Mouse (Mus musculus) heart, embryonic 14.5 days (tissue): ENCODE measurements at regions not wholly inside any gene's neighbourhood (a gene's known extent, or its start where the extent isn't known, plus 50 kb on each side); places are given as distances from the start of the nearest gene placed in this dataset.
"Not testable (repeated sequence)": the region's sequence is repeated elsewhere in the genome, so short reads cannot be mapped to it uniquely, and the experiment has no call there.

Source experiments
- ATAC-seq: fragments of 200-750 bp; cut with Nextera tagmentation; 2 replicates; pipeline ENCODE4 v1.8.0; 2017; ENCODE audit warnings: low read depth, moderate TSS enrichment; ENCODE audit not compliant: insufficient number of reproducible peaks, insufficient read depth, low FRiP score
- H3K27ac ChIP-seq, 2 experiments: fragments of 200-500 bp in 1 of 2; fragments of 300-500 bp in 1 of 2; sonication (generic) in 1 of 2; replicated peaks in 1 of 2; 2 replicates each; pipeline ENCODE4 v1.5.1; 2012 to 2014; ENCODE audit warnings: low read depth in 2 of 2, low read length in 2 of 2, control low read depth in 1 of 2, mild to moderate bottlenecking in 1 of 2, mixed read lengths in 1 of 2; ENCODE audit not compliant: control insufficient read depth in 1 of 2, insufficient read depth in 1 of 2
- H3K27me3 ChIP-seq: fragments of 300-500 bp; sonication (generic); 2 replicates; pipeline ENCODE4 v1.6.1; 2014; ENCODE audit warnings: mild to moderate bottlenecking, low read length, control low read depth; ENCODE audit not compliant: control insufficient read depth, insufficient read depth
- H3K36me3 ChIP-seq: fragments of 300-500 bp; sonication (generic); 2 replicates; pipeline ENCODE4 v1.6.1; 2014; ENCODE audit warnings: mild to moderate bottlenecking, control low read depth, low read length, mixed read lengths; ENCODE audit not compliant: control insufficient read depth, insufficient read depth
- H3K4me1 ChIP-seq, 2 experiments: fragments of 200-500 bp in 1 of 2; fragments of 300-500 bp in 1 of 2; sonication (generic) in 1 of 2; 2 replicates each; pipeline ENCODE4 v1.6.1; 2012 to 2014; ENCODE audit warnings: low read length in 2 of 2, control low read depth in 1 of 2, mixed read lengths in 1 of 2; ENCODE audit not compliant: control insufficient read depth in 2 of 2, insufficient read depth in 2 of 2
- H3K4me2 ChIP-seq: fragments of 300-500 bp; sonication (generic); 2 replicates; pipeline ENCODE4 v1.6.1; 2014; ENCODE audit warnings: mild to moderate bottlenecking, low read length
- H3K4me3 ChIP-seq, 2 experiments: fragments of 200-500 bp in 1 of 2; fragments of 300-500 bp in 1 of 2; sonication (generic) in 1 of 2; 2 replicates each; pipeline ENCODE4 v1.5.1; 2012 to 2014; ENCODE audit warnings: low read length in 2 of 2, mild to moderate bottlenecking in 2 of 2, control low read depth in 1 of 2, low read depth in 1 of 2, moderate library complexity in 1 of 2; ENCODE audit not compliant: control insufficient read depth in 1 of 2, insufficient read depth in 1 of 2
- H3K9ac ChIP-seq: fragments of 300-500 bp; sonication (generic); 2 replicates; pipeline ENCODE4 v1.6.1; 2014; ENCODE audit warnings: mild to moderate bottlenecking, low read length
- H3K9me3 ChIP-seq: fragments of 300-500 bp; sonication (generic); 2 replicates; pipeline ENCODE4 v1.6.1; 2016; ENCODE audit warnings: low read length, control low read depth; ENCODE audit not compliant: control insufficient read depth
- whole genome bisulfite sequencing: fragments of 180-500 bp; shearing (Covaris S2); extraction: QIAGEN DNeasy Blood & Tissue Kit; methylation state at CpG from one replicate; pipeline ENCODE4 v1.1.7; 2014; 5-methylcytosine and 5-hydroxymethylcytosine counted together

DNA sequence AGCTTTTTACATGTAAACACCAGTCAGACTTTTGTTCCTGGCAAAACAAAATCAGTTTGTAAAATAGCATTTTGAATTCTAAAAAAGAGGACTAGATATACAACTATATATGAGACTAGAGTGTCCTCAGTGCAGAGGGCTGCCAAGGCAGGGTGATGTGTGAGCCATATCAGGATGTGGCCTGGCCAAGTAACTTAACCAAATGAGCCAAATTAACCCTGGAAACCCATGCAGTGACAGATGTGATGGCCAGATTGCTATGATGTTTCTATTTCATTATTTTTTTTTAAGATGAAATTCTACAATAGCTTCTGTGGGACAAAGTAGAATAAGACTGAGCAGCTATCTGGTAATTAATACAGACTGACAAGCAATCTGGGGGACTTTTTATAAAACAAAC is 181.8 kb downstream of the Nova1 start:
- Histone ChIP-seq H3K4me2 (no peak overlapping the region), H3K27ac (no peak overlapping the region), H3K4me3 (no peak overlapping the region), H3K9ac (no peak overlapping the region), H3K4me1 (no peaks in the 10 kb centered on the region), H3K27me3 (no peaks in the 10 kb centered on the region), H3K36me3 (no peaks in the 10 kb centered on the region), H3K9me3 (no peaks in the 10 kb centered on the region)
- no peak for ATAC-seq

DNA sequence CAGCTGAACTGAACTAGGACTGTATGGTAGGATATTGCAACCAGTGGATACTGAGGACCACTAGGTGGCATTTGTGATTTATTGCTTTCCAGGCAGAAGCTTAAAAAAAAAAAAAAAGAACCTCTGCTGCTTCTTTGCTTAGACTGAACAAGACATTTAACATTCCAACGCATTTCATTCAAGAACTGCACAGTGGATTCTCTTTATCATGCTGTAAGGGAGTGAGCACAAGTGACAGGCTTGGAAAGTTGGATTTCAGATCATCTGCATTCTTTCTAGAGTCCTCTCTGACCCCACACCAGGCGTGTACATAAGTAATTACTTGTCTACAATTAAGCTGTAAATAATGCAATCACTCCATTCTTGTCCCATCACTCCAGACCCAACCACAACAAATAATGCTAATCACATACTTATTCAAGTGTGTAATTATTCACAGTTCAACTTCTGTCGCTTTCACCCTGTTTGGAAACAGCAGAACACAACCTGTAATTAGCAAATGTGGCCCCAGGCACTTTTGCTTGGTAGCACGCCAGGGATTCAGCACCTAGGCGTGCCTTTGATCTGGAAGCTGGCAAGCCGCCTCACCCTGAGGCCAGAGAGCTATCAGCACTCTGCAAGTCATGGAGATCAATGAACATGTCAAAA is 183.5 kb downstream of the Nova1 start:
- no peak overlapping the region for H3K4me3 ChIP-seq
- H3K9ac ChIP-seq: no peak overlapping the region
- 19% methylated on average over 6 of the region's 6 CpGs for WGBS
- no peaks in the 10 kb centered on the region for H3K9me3 ChIP-seq
- peak overlapping the region; percentile 29; the same call in 1 of the 2 replicates for H3K4me2 ChIP-seq
- H3K36me3 ChIP-seq: no peaks in the 10 kb centered on the region
- no peaks in the 10 kb centered on the region for H3K4me1 ChIP-seq
- no peak for ATAC-seq
- H3K27me3 ChIP-seq: no peaks in the 10 kb centered on the region
- no peak overlapping the region for H3K27ac ChIP-seq

DNA sequence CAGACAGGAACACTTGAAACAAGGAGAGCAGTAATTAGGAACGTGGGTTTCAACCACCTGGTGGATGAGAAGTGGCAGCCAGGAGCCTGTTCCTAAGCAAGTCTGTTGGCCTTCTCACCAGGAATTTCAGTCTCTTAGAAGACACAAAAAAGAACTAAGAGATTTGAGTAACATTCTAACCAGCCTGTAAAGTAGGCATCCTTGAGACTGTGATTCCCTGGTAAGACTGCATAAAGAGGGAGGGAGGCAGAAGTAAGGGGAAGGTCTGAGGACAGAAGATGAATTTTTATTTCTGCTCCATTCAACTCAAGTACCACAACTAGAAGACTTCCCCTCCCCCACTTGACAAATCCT is 184.0 kb downstream of the Nova1 start:
- H3K27ac ChIP-seq: no peak overlapping the region
- 24% methylated on average over 1 of the region's 1 CpGs for WGBS

DNA sequence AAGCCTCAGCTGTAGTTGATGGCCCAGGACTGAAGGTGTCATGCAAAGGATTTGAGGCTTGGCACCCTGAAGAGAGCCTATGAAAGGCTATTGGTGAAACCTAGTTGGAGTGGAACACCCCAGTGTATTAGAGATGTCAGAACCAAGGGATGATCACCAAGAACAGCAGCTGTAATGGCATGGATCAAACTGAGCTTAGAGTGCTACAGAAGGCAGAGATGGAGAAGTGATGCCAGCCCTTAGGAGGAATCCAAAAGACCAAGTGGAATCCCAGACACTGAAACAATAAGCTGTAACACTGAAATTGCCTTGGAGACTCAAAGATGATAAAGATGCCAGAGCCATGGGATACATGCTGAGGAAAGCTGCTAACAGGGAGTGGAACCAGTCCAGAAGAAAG is 186.3 kb downstream of the Nova1 start:
- not testable (repeated sequence) for ATAC-seq, H3K4me3 ChIP-seq, H3K4me1 ChIP-seq, H3K36me3 ChIP-seq, H3K9me3 ChIP-seq, H3K4me2 ChIP-seq, H3K27ac ChIP-seq, H3K9ac ChIP-seq, H3K27me3 ChIP-seq

More for the DNA sequence above, 184.0 kb downstream of the Nova1 start:
- Histone ChIP-seq H3K4me2 (no peak overlapping the region), H3K9me3 (no peaks in the 10 kb centered on the region), H3K4me1 (no peaks in the 10 kb centered on the region), H3K4me3 (no peak overlapping the region), H3K36me3 (no peaks in the 10 kb centered on the region), H3K9ac (no peak overlapping the region), H3K27me3 (no peaks in the 10 kb centered on the region)
- ATAC-seq: no peak

DNA sequence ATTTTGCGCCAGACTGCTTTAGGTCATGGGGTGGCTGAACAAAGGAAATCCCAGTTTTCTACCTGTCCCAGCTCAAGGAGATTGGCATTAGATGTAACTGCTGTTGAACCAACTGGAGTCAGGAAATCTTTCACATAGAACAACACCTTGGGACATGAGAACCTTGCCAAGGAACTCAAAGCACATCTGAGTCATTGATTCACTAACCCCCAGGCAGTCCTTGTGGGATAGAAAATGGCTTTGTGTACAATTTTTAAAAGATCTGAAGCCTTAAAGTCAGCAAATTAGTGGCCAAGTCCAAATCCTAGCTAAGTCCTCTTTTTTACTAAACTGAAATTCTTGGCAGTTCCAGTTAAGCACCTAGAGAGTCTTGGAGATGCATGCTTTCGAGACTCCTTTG is 191.4 kb downstream of the Nova1 start:
- ATAC-seq: no peak
- Histone ChIP-seq H3K4me3 (no peak overlapping the region), H3K9ac (no peak overlapping the region), H3K4me1 (no peaks in the 10 kb centered on the region), H3K27ac (no peak overlapping the region), H3K27me3 (no peaks in the 10 kb centered on the region), H3K36me3 (no peaks in the 10 kb centered on the region), H3K4me2 (no peak overlapping the region), H3K9me3 (no peaks in the 10 kb centered on the region)
- WGBS: 77% methylated on average over 2 of the region's 2 CpGs

DNA sequence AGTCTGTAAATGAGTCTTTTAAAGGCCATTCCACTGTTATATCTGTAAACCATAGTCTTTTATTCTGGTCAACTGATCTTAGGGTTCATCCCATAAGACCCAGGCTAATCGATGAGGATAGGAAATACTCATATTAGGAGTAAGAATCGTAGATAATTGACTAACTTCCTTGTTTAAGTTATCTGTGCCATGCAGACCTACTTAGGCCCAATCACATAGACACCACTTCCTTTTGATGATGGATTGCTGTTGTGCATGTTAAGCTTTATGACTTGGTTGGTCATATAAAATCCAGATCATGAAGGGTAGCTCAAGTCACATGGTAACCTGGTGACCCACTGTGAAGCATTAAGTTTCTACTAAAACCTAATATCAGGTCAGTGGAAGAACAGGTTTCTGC is 207.3 kb downstream of the Nova1 start:
- Histone ChIP-seq H3K4me3 (no peak overlapping the region), H3K36me3 (no peaks in the 10 kb centered on the region), H3K4me2 (no peak overlapping the region), H3K4me1 (peaks cover 0 to 3% of the 10 kb centered on the region in 2 experiments; a peak in 2 of 4 replicates), H3K27me3 (no peaks in the 10 kb centered on the region), H3K9ac (no peak overlapping the region), H3K9me3 (no peaks in the 10 kb centered on the region), H3K27ac (no peak overlapping the region)
- 79% methylated on average over 2 of the region's 2 CpGs for WGBS
- no peak for ATAC-seq

DNA sequence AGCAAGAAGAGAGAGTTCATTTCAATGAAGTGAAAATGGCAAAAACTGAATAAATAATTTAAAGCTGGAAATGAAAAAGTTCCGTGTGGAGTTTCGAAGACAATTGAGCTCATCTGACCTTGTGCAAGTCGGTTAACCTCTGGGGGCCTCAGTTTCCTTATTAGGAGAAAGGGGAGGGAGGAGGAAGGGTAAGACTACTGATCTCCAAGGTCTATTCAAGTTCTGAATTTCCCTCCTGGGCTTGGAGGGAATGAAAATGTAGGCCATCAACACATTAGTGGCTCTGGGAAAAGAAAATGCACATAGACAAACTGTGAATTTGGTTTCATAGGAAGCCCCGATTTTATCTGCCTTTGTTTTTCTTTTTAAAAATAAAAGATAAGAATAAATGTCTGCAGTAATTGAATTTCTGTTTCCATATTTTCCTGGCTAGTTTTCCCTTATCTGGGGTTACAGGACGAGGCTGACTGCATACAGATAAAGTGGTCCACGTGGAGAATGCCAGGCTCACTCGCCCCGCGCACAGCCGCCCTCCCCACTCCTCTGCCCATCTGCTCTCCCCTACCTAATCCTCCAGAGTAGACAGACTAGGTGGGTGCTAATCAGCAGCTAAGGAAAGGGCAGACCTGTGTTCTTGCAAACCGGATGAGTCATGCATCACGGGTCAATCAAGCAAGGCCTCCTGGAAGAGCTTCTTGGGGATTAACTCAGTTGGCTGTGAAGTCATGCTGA is 209.0 kb downstream of the Nova1 start:
- no peaks in the 10 kb centered on the region for H3K27me3 ChIP-seq
- H3K27ac ChIP-seq: no peak overlapping the region
- ATAC-seq: no peak
- no peak overlapping the region for H3K4me3 ChIP-seq
- no peaks in the 10 kb centered on the region for H3K36me3 ChIP-seq
- H3K9ac ChIP-seq: no peak overlapping the region
- 27% methylated on average over 12 of the region's 12 CpGs for WGBS
- no peak overlapping the region for H3K4me2 ChIP-seq
- peaks cover 0 to 3% of the 10 kb centered on the region in 2 experiments; a peak in 2 of 4 replicates for H3K4me1 ChIP-seq
- no peaks in the 10 kb centered on the region for H3K9me3 ChIP-seq
